Mouse (Mus musculus): ENCODE measurements around the gene Morf4l2. TPM values are rescaled to one million over a fixed set of nuclear protein-coding genes. Genes with fewer than 3 reads are reported as not detected.
"Not testable (repeated sequence)": the region's sequence is repeated elsewhere in the genome, so short reads cannot be mapped to it uniquely, and the experiment has no call there.

The Morf4l2 gene
- polyA plus RNA-seq, 1 experiment from 2014 or later, result 569 TPM

GRCm38 (mm10) chrX:136744663-136745062, 1.2 kb upstream of the Morf4l2 start:
- Histone ChIP-seq H3K4me1 (ENCODE audit: insufficient read depth, low read length) (no peaks in the 10 kb centered on the region), H3K27me3 (ENCODE audit: insufficient read depth, low read length) (no peaks in the 10 kb centered on the region; the same call in 1 of the 2 replicates), H3K9ac (replicated peaks; ENCODE audit: low read length) (no peak overlapping the region), H3K4me2 (replicated peaks; ENCODE audit: low read depth, low read length) (no peak overlapping the region), H3K36me3 (ENCODE audit: insufficient read depth, low read length) (peaks cover 3% of the 10 kb centered on the region; the same call in 1 of the 2 replicates), H3K4me3 (ENCODE audit: low read length) (no peak overlapping the region), H3K9me3 (ENCODE audit: low read length) (no peaks in the 10 kb centered on the region), H3K27ac (ENCODE audit: low read length) (no peak overlapping the region)
- no peak for ATAC-seq (ENCODE audit: low FRiP score, low TSS enrichment)
- 67% methylated on average over 8 of the region's 8 CpGs for WGBS

DNA sequence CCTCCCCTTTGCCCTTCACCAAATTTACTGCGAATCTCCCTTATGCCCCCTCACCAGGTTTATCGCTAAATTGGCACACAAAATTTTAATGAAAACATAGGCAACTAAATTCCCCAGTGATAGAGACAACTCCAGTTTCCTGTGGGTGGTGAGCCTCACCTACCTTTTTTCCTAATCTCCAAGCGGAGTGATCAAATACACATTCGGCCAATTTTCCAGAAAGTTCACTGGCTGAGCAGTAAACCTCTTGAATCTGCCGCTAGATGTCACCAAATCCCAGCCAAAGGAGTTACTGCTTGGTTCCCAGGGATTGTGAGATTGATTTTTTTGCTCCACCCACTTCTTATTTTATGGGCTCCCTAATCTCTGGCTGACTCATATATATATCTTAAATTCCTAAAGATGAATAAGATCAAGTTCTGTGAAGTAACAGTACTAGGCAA, 808 bp downstream of the Morf4l2 start:
- Histone ChIP-seq H3K4me1 (ENCODE audit: insufficient read depth, low read length) (peaks cover 8% of the 10 kb centered on the region), H3K36me3 (ENCODE audit: insufficient read depth, low read length) (peaks cover 5% of the 10 kb centered on the region; the same call in 1 of the 2 replicates), H3K27ac (ENCODE audit: low read length) (peak overlapping the region; percentile 95), H3K9ac (replicated peaks; ENCODE audit: low read length) (peak overlapping the region; percentile 77), H3K4me3 (ENCODE audit: low read length) (peak overlapping the region; percentile 54), H3K9me3 (ENCODE audit: low read length) (no peaks in the 10 kb centered on the region), H3K4me2 (replicated peaks; ENCODE audit: low read depth, low read length) (peak overlapping the region; percentile 56), H3K27me3 (ENCODE audit: insufficient read depth, low read length) (no peaks in the 10 kb centered on the region; the same call in 1 of the 2 replicates)
- 29% methylated on average over 5 of the region's 5 CpGs for WGBS
- no peak for ATAC-seq (ENCODE audit: low FRiP score, low TSS enrichment)

GRCm38 (mm10) chrX:136742241-136742640, 1.2 kb downstream of the Morf4l2 start:
- Histone ChIP-seq H3K36me3 (ENCODE audit: insufficient read depth, low read length) (peaks cover 5% of the 10 kb centered on the region; the same call in 1 of the 2 replicates), H3K9me3 (ENCODE audit: low read length) (no peaks in the 10 kb centered on the region), H3K27me3 (ENCODE audit: insufficient read depth, low read length) (no peaks in the 10 kb centered on the region; the same call in 1 of the 2 replicates), H3K27ac (ENCODE audit: low read length) (peak overlapping the region; percentile 95), H3K4me2 (replicated peaks; ENCODE audit: low read depth, low read length) (peak overlapping the region; percentile 56), H3K4me3 (ENCODE audit: low read length) (peak overlapping the region; percentile 54), H3K9ac (replicated peaks; ENCODE audit: low read length) (peak overlapping the region; percentile 77), H3K4me1 (ENCODE audit: insufficient read depth, low read length) (peaks cover 8% of the 10 kb centered on the region)
- ATAC-seq (ENCODE audit: low FRiP score, low TSS enrichment), result no peak
- 28% methylated on average over 10 of the region's 10 CpGs for WGBS

- H3K9me3 ChIP-seq (ENCODE audit: low read length), result no peaks in the 10 kb centered on the region
- no peaks in the 10 kb centered on the region; the same call in 1 of the 2 replicates for H3K27me3 ChIP-seq (ENCODE audit: insufficient read depth, low read length)
- peak; percentile 82 for ATAC-seq (ENCODE audit: low FRiP score, low TSS enrichment)
- peaks cover 8% of the 10 kb centered on the region for H3K4me1 ChIP-seq (ENCODE audit: insufficient read depth, low read length)
- H3K4me3 ChIP-seq (ENCODE audit: low read length), result peak overlapping the region; percentile 54
- peak overlapping the region; percentile 95 for H3K27ac ChIP-seq (ENCODE audit: low read length)
- H3K4me2 ChIP-seq (replicated peaks; ENCODE audit: low read depth, low read length), result peak overlapping the region; percentile 56
- peaks cover 5% of the 10 kb centered on the region; the same call in 1 of the 2 replicates for H3K36me3 ChIP-seq (ENCODE audit: insufficient read depth, low read length)
- peak overlapping the region; percentile 77 for H3K9ac ChIP-seq (replicated peaks; ENCODE audit: low read length)
- WGBS, result 39% methylated on average over 44 of the region's 46 CpGs
Observed at GRCm38 (mm10) chrX:136741651-136742201, 1.8 kb downstream of the Morf4l2 start.

DNA sequence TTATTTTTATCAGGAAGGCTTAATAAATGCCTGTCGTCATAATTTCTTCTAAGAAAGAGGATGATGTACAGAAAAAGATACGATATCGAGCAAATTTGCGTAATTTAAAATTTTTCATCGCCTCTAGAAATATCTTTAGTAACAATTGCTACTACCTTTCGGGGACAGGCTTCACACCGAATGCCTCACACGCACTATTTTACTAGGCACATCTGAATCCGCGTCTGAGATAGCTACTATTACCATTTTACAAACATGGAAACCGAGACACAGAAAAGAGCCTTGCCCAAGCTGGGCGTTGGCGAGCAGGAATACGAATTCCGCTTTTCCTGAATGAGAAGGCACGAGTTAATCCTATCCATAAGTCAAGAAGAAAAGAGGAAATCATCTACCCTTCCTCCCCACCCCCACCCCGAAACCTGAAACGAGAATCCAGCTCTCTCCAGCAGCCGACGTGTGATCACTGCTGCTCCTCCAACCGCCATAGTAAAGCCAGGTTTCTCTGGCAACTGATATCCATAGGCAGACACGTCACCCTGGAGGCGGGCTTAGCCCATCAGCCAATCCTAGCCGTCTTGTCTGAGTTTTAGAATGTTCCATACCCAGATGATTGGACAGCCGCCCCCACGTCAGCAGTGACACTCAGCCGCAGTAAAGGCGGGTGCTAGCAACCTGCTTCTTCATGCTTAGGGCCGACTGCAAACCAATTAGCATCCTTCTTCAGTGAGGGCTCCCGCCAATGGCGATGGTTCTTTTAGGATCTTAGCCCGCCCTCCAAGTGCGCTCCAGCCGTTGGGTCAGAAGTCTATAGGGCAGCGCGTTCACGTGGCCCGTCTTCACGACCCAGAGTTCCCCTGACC, 2.5 kb downstream of the Morf4l2 start:
- H3K27me3 ChIP-seq (ENCODE audit: insufficient read depth, low read length), result no peaks in the 10 kb centered on the region
- no peaks in the 10 kb centered on the region for H3K9me3 ChIP-seq (ENCODE audit: low read length)
- peaks cover 5% of the 10 kb centered on the region; the same call in 1 of the 2 replicates for H3K36me3 ChIP-seq (ENCODE audit: insufficient read depth, low read length)
- H3K4me1 ChIP-seq (ENCODE audit: insufficient read depth, low read length), result peaks cover 8% of the 10 kb centered on the region
- no peak overlapping the region; the same call in 1 of the 2 replicates for H3K4me2 ChIP-seq (replicated peaks; ENCODE audit: low read depth, low read length)
- peak overlapping the region; percentile 95 for H3K27ac ChIP-seq (ENCODE audit: low read length)
- ATAC-seq (ENCODE audit: low FRiP score, low TSS enrichment), result peak; percentile 98
- peak overlapping the region; percentile 78 for H3K9ac ChIP-seq (replicated peaks; ENCODE audit: low read length)
- 23% methylated on average over 39 of the region's 39 CpGs for WGBS
- H3K4me3 ChIP-seq (ENCODE audit: low read length), result peak overlapping the region; percentile 66

DNA sequence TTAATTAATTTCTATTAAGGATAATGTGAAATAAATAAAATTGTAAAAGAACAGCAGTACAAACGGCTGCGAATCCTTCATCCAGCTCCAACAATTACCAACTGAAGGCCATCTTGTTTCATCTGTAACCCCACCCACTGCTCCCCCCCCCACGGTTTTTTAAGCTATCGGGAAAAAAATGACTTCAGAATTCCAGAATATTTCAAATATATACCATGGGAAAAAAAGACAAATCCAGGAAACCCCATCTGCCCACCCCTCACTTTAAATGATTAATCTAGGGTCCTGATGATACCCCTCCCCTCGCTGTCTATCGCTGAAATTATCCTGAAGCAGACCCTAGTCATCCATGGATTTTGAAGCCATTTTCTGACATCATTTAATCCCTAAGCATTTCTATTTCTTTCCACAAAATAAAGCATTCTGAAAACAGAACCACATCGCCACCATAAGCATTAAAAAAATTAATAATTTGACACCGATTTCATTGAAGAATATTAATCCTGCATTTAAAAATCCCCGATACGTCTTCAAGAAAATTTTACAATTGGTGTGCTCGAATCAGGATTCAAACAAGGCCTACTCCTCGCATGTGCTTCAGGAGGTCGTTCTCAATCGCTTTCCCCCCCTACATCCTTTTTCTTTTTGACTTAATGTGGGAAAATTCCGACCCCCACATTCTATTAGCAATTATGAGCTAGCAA, 3.3 kb downstream of the Morf4l2 start:
- H3K27ac ChIP-seq (ENCODE audit: low read length), result peak overlapping the region; percentile 83

GRCm38 (mm10) chrX:136732016-136732415, 11.5 kb downstream of the Morf4l2 start:
- Histone ChIP-seq H3K9ac (replicated peaks; ENCODE audit: low read length) (no peak overlapping the region), H3K4me1 (ENCODE audit: insufficient read depth, low read length) (no peaks in the 10 kb centered on the region), H3K4me2 (replicated peaks; ENCODE audit: low read depth, low read length) (no peak overlapping the region), H3K27ac (ENCODE audit: low read length) (no peak overlapping the region), H3K9me3 (ENCODE audit: low read length) (no peaks in the 10 kb centered on the region), H3K36me3 (ENCODE audit: insufficient read depth, low read length) (no peaks in the 10 kb centered on the region), H3K4me3 (ENCODE audit: low read length) (no peak overlapping the region), H3K27me3 (ENCODE audit: insufficient read depth, low read length) (no peaks in the 10 kb centered on the region)
- WGBS, result 79% methylated on average over 4 of the region's 4 CpGs
- no peak for ATAC-seq (ENCODE audit: low FRiP score, low TSS enrichment)

More for the DNA sequence above, 3.3 kb downstream of the Morf4l2 start:
- Histone ChIP-seq H3K4me2 (replicated peaks; ENCODE audit: low read depth, low read length) (peak overlapping the region; percentile 55), H3K27me3 (ENCODE audit: insufficient read depth, low read length) (no peaks in the 10 kb centered on the region), H3K36me3 (ENCODE audit: insufficient read depth, low read length) (peaks cover 5% of the 10 kb centered on the region; the same call in 1 of the 2 replicates), H3K4me3 (ENCODE audit: low read length) (peak overlapping the region; percentile 66), H3K9me3 (ENCODE audit: low read length) (no peaks in the 10 kb centered on the region), H3K9ac (replicated peaks; ENCODE audit: low read length) (peak overlapping the region; percentile 78), H3K4me1 (ENCODE audit: insufficient read depth, low read length) (peaks cover 8% of the 10 kb centered on the region)
- no peak for ATAC-seq (ENCODE audit: low FRiP score, low TSS enrichment)
- 24% methylated on average over 15 of the region's 15 CpGs for WGBS

DNA sequence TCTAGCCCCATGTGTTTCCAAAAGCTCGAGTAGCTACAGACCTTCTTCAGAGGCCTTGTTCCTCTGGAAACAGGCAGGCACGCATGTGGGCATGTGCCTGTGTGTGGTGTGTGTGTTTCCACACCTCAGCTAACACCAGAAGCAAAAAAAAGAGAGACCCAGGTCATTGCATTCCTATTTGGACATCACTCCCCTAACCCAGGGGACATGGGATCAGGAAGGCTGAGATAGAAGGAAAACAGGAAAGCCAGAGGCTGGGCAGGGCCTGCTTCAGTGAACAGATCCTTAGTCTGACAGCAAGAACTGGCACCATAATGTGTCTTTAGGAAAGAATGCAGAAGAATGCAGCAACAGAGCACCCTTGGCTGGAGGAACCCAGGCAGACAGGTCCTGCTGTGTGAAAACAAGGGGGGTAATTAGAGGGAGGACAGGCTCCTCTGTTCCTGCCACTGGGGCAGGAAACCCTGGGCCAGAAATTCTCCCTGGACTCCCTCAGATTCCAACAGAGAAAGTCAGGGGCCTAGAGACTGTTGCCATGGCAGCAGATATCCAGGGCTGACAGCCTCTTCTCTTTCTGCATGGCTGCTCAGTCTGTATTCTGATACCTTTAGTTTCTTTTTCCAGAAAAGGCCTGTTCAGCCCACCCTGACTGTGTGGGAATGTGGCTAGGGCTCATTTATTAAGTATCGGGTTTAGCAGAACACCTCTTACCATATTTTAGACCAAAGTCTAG, 28.6 kb downstream of the Morf4l2 start:
- not testable (repeated sequence) for H3K9me3 ChIP-seq (ENCODE audit: low read length); H3K9ac ChIP-seq (replicated peaks; ENCODE audit: low read length); H3K27me3 ChIP-seq (ENCODE audit: insufficient read depth, low read length); H3K36me3 ChIP-seq (ENCODE audit: insufficient read depth, low read length); H3K4me1 ChIP-seq (ENCODE audit: insufficient read depth, low read length); H3K4me3 ChIP-seq (ENCODE audit: low read length); H3K4me2 ChIP-seq (replicated peaks; ENCODE audit: low read depth, low read length)
- 0 out of 2 replicates have a peak overlapping the region, but pooled peaks have one; percentile 44 for H3K27ac ChIP-seq (ENCODE audit: low read length)
- WGBS, result 42% methylated on average over 2 of the region's 3 CpGs
- ATAC-seq (ENCODE audit: low FRiP score, low TSS enrichment), result peak; percentile 96

GRCm38 (mm10) chrX:136708782-136709181, 34.7 kb downstream of the Morf4l2 start:
- Histone ChIP-seq H3K4me3 (ENCODE audit: low read length) (peak overlapping the region; percentile 59), H3K4me2 (replicated peaks; ENCODE audit: low read depth, low read length) (peak overlapping the region; percentile 63), H3K9ac (replicated peaks; ENCODE audit: low read length) (peak overlapping the region; percentile 74), H3K27me3 (ENCODE audit: insufficient read depth, low read length) (peaks cover 9% of the 10 kb centered on the region), H3K9me3 (ENCODE audit: low read length) (no peaks in the 10 kb centered on the region), H3K36me3 (ENCODE audit: insufficient read depth, low read length) (no peaks in the 10 kb centered on the region), H3K27ac (ENCODE audit: low read length) (peak overlapping the region; percentile 79), H3K4me1 (ENCODE audit: insufficient read depth, low read length) (no peaks in the 10 kb centered on the region)
- 25% methylated on average over 14 of the region's 14 CpGs for WGBS
- ATAC-seq (ENCODE audit: low FRiP score, low TSS enrichment), result peak; percentile 10; the same call in 1 of the 2 replicates
